Mouse (Mus musculus) heart, adult 2 months (tissue): ENCODE measurements at regions not wholly inside any gene's neighbourhood (a gene's known extent, or its start where the extent isn't known, plus 50 kb on each side); places are given as distances from the start of the nearest gene placed in this dataset.

ENCODE experiments used
- CTCF ChIP-seq: fragments of 200-600 bp; IDR thresholded peaks from 2 replicates; pipeline ENCODE4 v1.8.1; 2022; ENCODE audit warnings: antibody characterized with exemption, mild to moderate bottlenecking, moderate library complexity
- POLR2A ChIP-seq: fragments of 200-500 bp; IDR thresholded peaks from 2 replicates; pipeline ENCODE4 v1.6.1; 2011; ENCODE audit warnings: mild to moderate bottlenecking, low read depth, low read length, control low read depth; ENCODE audit not compliant: insufficient read depth

GRCm38 (mm10) chr5:142338051-142338450 lies 63.2 kb upstream of the Foxk1 start:
- TF ChIP-seq POLR2A, result no peak
- TF ChIP-seq CTCF, result no peak
